Mouse (Mus musculus) left cerebral cortex, postnatal 4 days (tissue): ENCODE data around the gene Sult2b1. TPM values are rescaled to one million over a fixed set of nuclear protein-coding genes. Genes with fewer than 3 reads are reported as not detected.

ENCODE experiments used
- DNase-seq: peaks from one replicate; pipeline ENCODE4 v3.0.0-alpha.2; 2022
- intact Hi-C: fragments of 180-260 bp; cut with DNase I; formaldehyde crosslinking; loops from one replicate; pipeline ENCODE4 v1.15.1; 2025
- total RNA-seq, 2 experiments: library from RNA; stranded (reverse); gene quantifications; 2 replicates each; pipeline ENCODE4 v1.2.3; 2021

The Sult2b1 gene
- total RNA-seq, 2 experiments from 2014 or later = 4.9 to 5.5 TPM

DNA sequence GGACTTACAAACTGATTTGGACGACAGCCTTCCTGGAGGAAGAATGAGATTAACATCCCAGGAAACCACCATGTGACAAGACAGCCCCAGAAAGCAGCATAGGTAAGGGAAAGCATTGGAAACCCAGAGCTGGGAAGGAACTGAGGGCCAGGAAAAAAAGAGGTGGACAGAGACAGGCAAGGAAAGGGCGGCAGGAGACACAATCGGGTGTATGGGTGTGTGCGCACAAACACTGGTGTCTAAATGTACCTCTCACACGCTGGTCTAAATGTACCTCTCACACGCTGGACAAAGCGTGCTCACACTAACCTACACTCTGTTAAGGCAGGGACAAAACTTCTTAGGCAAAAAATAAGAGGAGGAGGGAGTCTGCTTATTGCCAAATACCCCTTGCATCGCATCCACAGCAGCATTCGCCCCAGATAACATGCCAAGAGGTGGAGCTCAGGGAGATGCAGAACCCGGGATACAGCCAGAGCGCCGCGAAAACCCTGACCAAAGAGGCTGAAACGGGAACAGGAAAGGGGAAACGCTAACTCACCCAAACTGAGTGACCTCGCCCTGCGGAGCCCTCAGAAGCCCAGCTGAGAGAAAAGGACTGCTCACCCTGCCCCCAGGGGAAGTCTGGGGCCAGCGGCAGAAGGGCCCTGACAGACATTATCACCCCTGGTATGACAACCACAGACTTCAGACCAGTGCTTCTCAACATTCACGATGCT, 68.6 kb downstream of the Sult2b1 start:
- intact Hi-C loops = no loop called here
- no peak for DNase-seq

DNA sequence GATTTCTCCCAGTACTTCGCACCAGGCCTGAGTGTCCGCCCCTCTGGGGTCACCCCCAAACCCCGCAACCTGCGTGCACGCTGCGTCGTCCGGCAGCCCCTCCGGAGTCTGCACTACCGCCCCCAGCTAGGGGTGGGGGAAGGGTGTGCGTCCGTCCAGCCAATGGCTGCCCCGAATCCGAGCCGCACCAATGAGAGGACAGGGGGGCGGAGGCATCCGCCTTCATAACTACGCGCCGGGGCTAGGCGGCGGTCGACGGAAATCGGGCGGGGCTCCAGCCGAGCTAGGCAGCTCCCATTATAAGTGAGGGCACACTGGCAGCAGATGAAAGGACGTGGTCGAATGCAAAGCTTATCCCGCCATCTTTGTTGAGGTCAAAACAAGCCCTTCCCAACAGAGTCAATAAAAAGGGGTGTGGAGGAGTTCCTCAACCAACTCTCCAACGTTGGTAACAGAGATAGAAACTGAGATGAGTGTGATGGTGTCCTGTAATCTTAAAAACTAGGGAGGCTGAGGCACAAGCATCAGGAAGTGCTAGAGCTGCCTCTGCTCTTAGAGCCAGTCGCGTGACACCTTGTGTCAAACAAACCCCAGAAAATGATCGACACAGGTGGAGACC, 69.3 kb downstream of the Sult2b1 start, which contains the start of gene Rpl18:
Gene Rpl18 (plus strand): TSS at position 368 of the 619 bp plus-strand sequence.
- peak; percentile 99 for DNase-seq
- intact Hi-C loops = no loop called here

- intact Hi-C loops = no loop called here
- DNase-seq = no peak
Observed at GRCm38 (mm10) chr7:45714630-45715089, 69.8 kb downstream of the Sult2b1 start.

DNA sequence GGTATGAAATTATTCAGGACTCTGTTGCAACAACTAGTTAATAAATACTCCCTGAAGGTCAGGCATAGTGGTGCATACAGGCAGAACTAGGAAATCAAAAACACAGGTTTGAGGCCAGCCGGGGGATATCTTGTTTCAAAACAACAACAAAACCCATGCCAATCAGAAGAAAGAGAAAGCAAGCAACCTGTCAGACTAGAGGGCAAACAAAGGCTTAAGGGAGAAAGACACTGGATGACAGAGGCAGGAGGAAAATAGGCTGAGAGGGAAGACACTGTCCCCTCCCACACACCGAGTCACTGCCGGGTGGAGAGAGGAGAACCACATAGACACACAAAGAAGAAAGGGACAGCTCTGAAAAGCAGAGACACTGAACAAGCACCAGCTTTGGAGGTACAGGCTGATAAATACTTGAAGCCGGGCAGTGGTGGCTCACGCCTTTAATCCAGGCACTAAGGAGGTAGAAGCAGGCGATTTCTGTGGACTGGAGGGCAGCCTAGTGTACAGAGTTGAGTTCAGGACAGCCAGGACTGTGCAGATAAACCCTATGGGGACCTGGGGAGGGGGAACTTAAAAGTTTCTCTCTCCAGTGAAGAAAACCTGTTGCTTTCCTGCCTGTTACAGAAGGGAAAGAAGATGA, 70.5 kb downstream of the Sult2b1 start:
- intact Hi-C loops = no loop called here
- DNase-seq = no peak

DNA sequence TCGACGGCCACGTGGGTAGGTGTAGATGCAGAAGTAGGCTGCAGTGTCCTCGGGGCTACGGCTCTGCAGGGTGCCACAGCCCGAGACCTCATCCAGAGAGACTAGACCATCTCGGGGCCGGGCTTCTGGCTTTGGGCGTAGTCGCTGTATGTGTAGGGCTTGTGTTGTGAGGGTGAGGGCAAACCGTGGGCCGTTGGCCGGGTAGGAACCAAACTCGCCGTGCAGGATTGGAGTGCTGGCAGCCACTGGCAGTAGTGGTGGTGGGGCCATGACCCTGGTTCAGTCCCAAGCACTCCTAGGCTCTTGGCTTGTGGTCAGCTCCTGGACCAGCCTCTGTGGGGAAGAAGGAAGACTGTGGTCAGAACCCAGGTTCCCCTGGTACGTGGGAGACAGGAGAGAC, 71.1 kb downstream of the Sult2b1 start:
- intact Hi-C loops = no loop called here
- no peak for DNase-seq

DNA sequence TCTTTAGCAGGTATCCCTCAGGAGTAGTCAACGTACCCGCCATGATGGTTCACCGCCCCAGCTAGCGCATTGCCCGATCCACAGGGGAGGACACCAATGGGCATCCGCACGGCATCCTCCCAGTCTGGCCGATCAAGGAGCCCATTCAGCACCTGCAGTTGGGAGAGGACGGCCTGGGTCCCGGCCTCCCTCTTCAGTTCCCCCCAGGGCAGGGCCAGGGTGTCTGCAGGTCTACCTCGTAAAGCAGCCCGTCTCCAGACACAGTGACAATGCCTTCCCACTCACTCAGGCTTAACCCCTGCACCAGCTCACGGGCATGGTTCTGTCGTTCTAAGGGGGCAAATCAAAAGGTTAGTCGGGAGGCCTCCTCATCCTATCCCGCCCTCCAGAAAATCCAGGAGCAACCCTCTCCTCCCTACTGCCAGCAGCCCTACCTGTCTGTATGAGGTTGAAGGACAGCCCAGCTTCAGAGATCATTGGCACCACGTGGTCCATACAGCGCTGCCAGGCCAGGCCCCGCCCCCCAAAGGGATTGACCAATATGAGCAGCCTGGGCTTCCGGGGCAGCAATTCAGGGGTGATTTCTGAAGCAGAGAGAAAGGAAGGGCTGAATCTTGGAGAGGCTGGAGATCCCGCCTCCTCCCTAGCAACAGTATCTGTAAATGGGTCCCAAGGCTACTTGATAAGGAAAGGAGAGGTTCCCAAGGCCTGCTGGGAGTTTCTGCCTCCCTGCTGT, 72.3 kb downstream of the Sult2b1 start:
- no peak for DNase-seq
- intact Hi-C loops = no loop called here

- intact Hi-C loops = no loop called here
- no peak for DNase-seq
Observed at GRCm38 (mm10) chr7:45711316-45712021, 73.0 kb downstream of the Sult2b1 start.

GRCm38 (mm10) chr7:45710477-45711191, 73.8 kb downstream of the Sult2b1 start:
- DNase-seq = no peak
- intact Hi-C loops = no loop called here

DNA sequence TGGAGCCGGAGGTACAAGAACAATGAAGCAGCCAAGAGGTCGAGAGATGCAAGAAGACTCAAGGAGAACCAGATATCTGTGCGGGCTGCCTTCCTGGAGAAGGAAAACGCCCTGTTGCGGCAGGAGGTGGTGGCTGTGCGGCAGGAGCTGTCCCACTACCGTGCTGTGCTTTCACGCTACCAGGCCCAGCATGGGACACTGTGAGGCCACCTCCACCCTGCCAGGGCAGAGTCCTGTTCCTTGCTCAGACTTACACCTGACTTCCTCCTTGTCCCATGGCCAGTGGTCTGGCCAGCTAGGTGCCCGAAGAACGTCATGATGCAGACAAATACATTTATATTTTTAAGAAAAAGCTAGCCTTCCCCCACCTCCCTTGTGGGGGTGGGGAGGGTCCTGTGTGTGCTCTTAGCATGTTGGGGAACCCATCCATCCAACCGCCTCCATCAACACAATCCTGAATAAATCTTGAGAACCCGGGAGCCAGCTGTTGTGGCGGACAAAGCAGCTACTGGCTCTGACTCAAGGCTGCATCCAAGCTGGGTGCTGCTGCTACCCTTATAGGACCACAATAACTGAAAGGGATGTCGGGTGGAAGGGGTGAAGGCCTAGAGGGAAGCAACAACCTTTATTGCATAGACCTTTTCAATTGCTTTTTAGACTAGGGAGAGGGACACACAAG, 74.7 kb downstream of the Sult2b1 start:
- intact Hi-C loops = no loop called here
- no peak for DNase-seq

GRCm38 (mm10) chr7:45709036-45709435, 75.4 kb downstream of the Sult2b1 start:
- intact Hi-C loops = no loop called here

GRCm38 (mm10) chr7:45708221-45708761, 76.2 kb downstream of the Sult2b1 start:
- no peak for DNase-seq

More at GRCm38 (mm10) chr7:45709036-45709435, 75.4 kb downstream of the Sult2b1 start:
- no peak for DNase-seq

GRCm38 (mm10) chr7:45707375-45707967, 77.0 kb downstream of the Sult2b1 start:
- intact Hi-C loops = no loop called here
- DNase-seq = peak; percentile 89

More at GRCm38 (mm10) chr7:45708221-45708761, 76.2 kb downstream of the Sult2b1 start:
- intact Hi-C loops = no loop called here

DNA sequence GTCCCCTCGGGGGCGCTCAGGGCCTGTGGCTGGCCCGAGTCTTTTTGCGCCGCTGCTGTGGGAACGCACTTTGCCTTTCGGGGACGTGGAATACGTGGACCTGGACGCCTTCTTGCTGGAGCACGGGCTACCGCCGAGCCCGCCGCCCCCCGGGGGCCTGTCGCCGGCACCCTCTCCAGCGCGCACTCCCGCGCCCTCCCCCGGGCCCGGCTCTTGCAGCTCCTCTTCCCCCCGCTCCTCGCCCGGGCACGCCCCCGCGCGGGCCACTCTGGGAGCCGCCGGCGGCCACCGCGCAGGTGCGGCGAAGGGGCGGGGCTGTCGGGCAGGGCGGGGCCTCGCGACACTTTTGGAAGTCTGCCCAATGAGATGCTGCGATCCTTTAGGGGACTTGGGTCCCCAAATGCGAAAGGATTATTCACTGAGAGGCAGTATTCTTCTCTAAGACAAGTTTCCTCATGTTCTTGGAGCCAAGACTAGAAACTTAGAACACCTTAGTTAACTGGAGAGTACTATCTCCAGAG, 77.7 kb downstream of the Sult2b1 start:
- intact Hi-C loops = no loop called here

GRCm38 (mm10) chr7:45705873-45706281, 78.6 kb downstream of the Sult2b1 start:
- DNase-seq = peak; percentile 60
- intact Hi-C loops = no loop called here

More for the DNA sequence above, 77.7 kb downstream of the Sult2b1 start:
- DNase-seq = peak; percentile 84

DNA sequence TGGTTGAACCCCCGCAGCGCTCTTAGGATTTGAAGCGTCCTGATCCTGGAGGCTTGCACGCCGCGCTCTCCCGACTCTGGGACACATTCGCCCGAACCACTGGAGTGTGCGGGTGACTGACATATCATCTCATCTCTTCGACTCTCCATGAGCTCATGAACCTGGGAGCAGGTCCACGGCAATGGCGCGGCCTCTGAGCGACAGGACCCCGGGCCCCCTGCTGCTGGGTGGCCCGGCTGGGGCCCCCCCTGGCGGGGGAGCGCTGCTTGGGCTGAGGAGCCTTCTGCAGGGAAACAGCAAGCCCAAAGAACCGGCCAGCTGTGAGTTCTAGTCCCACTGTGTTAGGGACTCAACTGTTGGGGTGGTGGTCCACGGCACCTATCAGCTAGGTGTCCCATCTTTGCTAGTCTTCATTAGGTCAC, 79.0 kb downstream of the Sult2b1 start:
- DNase-seq = no peak
- intact Hi-C loops = no loop called here

DNA sequence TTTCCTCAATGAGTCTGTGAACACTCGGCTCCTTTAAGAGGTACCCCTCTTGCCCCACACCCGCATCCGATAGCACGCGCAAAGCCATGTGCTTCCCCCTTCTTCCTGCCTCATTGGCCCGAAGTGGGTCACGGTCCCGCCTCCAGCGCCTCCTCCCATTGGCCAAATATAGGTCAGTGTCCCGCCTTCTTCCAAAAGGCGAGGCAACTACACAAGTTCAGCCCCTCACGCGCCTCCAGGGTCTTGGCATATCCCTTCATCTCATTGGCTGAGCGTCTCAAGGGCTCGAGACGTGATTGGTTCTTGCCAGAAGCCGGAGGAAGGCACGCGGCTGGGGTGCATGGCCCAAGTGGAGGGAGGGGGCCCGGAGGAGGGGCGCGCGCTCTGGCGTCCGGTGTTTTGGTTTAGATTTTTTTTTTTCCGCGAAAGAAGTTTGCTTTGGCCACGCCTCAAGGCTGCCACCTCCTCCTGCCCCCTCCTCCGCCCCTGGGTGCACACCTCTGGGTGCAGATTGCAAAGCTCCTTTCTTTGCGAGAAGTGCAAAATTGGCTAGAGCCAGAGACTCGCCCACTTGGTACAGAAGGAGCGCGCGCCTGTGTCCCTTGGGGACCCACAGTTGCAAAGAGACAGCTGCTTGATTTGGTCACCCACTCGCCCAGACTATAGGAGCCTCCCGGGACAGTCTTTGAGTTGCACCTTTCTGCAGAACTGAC, 79.6 kb downstream of the Sult2b1 start, which contains the start of gene Dbp:
Gene Dbp (plus strand): TSS at position 359 of the 713 bp plus-strand sequence.
- intact Hi-C loops = loop anchor here (5.0 kb wide), 1 partner anchor 63 kb away; no protein-coding TSS in a partner anchor
- DNase-seq = peak; percentile 99

DNA sequence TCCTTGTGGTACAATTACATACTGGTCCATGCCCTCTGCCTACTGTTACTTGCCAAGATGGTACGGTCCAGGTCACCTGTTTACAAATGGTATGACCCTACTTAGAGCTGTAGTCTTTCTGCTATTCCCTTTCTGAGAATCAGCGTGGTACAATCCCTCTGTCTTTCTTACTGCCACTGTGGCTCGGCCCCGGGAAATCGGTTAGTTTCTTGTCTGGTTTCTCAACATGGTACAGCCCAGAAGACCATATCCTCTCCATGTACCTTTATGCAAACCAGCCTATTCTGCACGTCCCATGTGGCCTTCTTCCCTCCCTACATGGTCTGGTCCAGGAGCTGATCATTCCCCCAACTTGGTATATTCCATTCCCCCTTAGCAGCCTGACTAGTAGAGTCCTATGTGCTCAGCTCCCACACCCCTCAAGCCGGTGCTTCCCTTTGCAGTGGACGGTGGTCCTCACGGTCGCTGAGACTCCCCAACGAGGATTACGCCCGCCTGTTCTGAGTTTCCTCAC, 80.4 kb downstream of the Sult2b1 start:
- intact Hi-C loops = loop anchor here (5.0 kb wide), 1 partner anchor 62 kb away; no protein-coding TSS in a partner anchor

More for the DNA sequence above, 80.4 kb downstream of the Sult2b1 start:
- peak; percentile 67 for DNase-seq
